Mouse (Mus musculus) megakaryocyte, embryonic 14.5 days (primary cell): ENCODE results near the gene Ranbp3.

Experiments
- FLI1 ChIP-seq: IDR thresholded peaks from 2 replicates; pipeline ENCODE4 v1.6.1; 2012; ENCODE audit warnings: low read length, inconsistent platforms, mixed read lengths
- GATA1 ChIP-seq: IDR thresholded peaks from 3 replicates; pipeline ENCODE4 v1.6.1; 2012; ENCODE audit warnings: mixed read lengths, low read length, inconsistent platforms, borderline replicate concordance

- TF ChIP-seq GATA1 (no peak), FLI1 (no peak)
These were observed 29.9 kb downstream of the Ranbp3 start for GRCm38 (mm10) chr17:56703038-56703437.
